ENCODE assay signal across 11 mouse cellular contexts in the genomic region with DNA sequence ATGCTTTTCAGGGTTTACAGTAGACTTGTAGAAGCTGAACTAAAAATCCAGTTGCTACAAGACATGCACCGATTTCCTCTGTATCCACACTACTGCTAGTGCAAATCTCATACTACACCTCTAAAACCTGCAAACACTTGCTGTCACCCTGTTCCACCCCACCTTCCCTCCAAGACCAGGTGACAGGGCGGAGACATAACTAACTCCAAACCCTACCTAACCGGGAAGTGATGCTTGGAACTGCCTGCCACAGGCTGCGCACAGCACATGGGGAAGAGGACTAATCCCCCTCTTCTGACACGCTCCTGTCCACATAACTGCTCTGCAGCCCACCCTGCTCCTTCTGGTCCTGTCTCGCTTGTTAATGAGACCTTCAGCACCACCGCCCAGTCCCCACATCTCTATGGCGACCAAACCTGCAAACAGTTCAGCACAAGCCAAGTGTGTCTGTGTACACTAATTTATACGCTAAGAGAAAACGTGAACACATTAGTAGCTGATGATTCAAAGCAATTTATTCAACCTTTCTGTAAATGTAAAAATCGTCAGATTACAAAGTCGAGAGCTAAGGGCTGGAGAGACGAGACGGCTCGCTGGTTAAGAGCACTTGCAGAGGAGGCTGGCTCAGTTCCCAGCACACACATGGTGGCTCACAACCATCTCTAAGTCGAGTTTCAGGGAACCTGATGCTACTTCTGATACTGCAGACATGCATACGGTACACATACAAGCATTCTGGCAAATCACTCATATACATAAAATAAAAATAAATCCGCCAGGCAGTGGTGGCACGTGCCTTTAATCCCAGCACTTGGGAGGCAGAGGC. TPM values are rescaled to one million over a fixed set of nuclear protein-coding genes. Genes with fewer than 3 reads are reported as not detected.
DNase-seq lines count a peak whose midpoint lies in the region; ATAC-seq and TF ChIP-seq lines count a peak whose summit lies in the region.
"Had no signal": no experiment of that assay in that cellular context is flagged by ENCODE, and none has a peak within 500 bp of the region (broad histone marks: within the 10 kb centered on the region; RNA-seq: fewer than 3 reads in every experiment).

No protein-coding gene starts in this region.

- H3K4me3 ChIP-seq in hindbrain, embryonic 13.5 days = no peak overlapping the region
- no peak overlapping the region for H3K4me3 ChIP-seq in hindbrain, embryonic 10.5 days
- H3K4me3 ChIP-seq in midbrain, embryonic 12.5 days = no peak overlapping the region
- H3K4me3 ChIP-seq in midbrain, embryonic 15.5 days = no peak overlapping the region
- no peak overlapping the region for H3K4me3 ChIP-seq in forebrain, embryonic 16.5 days (replicated peaks; ENCODE audit: low read length)
- H3K4me3 ChIP-seq in gastrocnemius, adult 2 months = no peak overlapping the region

- H3K27ac ChIP-seq in hindbrain, embryonic 13.5 days = peak overlapping the region; percentile 18; the same call in 1 of the 2 replicates
- H3K27ac ChIP-seq in hindbrain, embryonic 10.5 days = no peak overlapping the region
- H3K27ac ChIP-seq in midbrain, embryonic 12.5 days (replicated peaks) = no peak overlapping the region
- H3K27ac ChIP-seq in midbrain, embryonic 15.5 days = no peak overlapping the region
- H3K27ac ChIP-seq in forebrain, embryonic 16.5 days (ENCODE audit: low read length) = no peak overlapping the region
- H3K27ac ChIP-seq in gastrocnemius, adult 2 months = no peak overlapping the region

- WGBS in hindbrain, embryonic 13.5 days = 58% methylated on average over 19 of the region's 19 CpGs
- 84% methylated on average over 19 of the region's 19 CpGs for WGBS in hindbrain, embryonic 10.5 days
- WGBS in midbrain, embryonic 12.5 days = 76% methylated on average over 19 of the region's 19 CpGs
- 60% methylated on average over 19 of the region's 19 CpGs for WGBS in midbrain, embryonic 15.5 days
- WGBS in forebrain, embryonic 16.5 days = 33% methylated on average over 19 of the region's 19 CpGs

- H3K9ac ChIP-seq in hindbrain, embryonic 13.5 days = no peak overlapping the region
- no peak overlapping the region for H3K9ac ChIP-seq in midbrain, embryonic 12.5 days (replicated peaks)
- H3K9ac ChIP-seq in midbrain, embryonic 15.5 days = no peak overlapping the region
- H3K9ac ChIP-seq in forebrain, embryonic 16.5 days (replicated peaks; ENCODE audit: low read depth, low read length) = no peak overlapping the region

- no peaks in the 10 kb centered on the region for H3K9me3 ChIP-seq in hindbrain, embryonic 13.5 days
- no peaks in the 10 kb centered on the region for H3K9me3 ChIP-seq in hindbrain, embryonic 10.5 days
- H3K9me3 ChIP-seq in midbrain, embryonic 12.5 days = no peaks in the 10 kb centered on the region
- H3K9me3 ChIP-seq in midbrain, embryonic 15.5 days = no peaks in the 10 kb centered on the region
- no peaks in the 10 kb centered on the region for H3K9me3 ChIP-seq in forebrain, embryonic 16.5 days (ENCODE audit: control insufficient read depth, low read length)

- no peak for DNase-seq in hindbrain, embryonic 10.5 days (ENCODE audit: low spot score)
- peak; percentile 49 for DNase-seq in right cerebral cortex, postnatal 14 days
- no peak for DNase-seq in gastrocnemius, adult 2 months
- no peak for DNase-seq in kidney, postnatal 4 days
- DNase-seq: heart, adult 18-20 months had no signal

- H3K4me2 ChIP-seq in hindbrain, embryonic 13.5 days = no peak overlapping the region
- no peak overlapping the region for H3K4me2 ChIP-seq in midbrain, embryonic 12.5 days (replicated peaks)
- no peak overlapping the region for H3K4me2 ChIP-seq in midbrain, embryonic 15.5 days
- no peak overlapping the region for H3K4me2 ChIP-seq in forebrain, embryonic 16.5 days (ENCODE audit: low read length)

- ATAC-seq in hindbrain, embryonic 13.5 days (ENCODE audit: low FRiP score) = peak; percentile 53; the same call in 1 of the 2 replicates
- peak; percentile 19; the same call in 1 of the 2 replicates for ATAC-seq in midbrain, embryonic 12.5 days (ENCODE audit: low FRiP score, low read depth)
- ATAC-seq in midbrain, embryonic 15.5 days (replicated peaks) = no peak
- peak; percentile 64 for ATAC-seq in forebrain, embryonic 16.5 days

- no peaks in the 10 kb centered on the region for H3K36me3 ChIP-seq in hindbrain, embryonic 13.5 days
- peaks cover 16% of the 10 kb centered on the region for H3K36me3 ChIP-seq in hindbrain, embryonic 10.5 days
- H3K36me3 ChIP-seq in midbrain, embryonic 12.5 days = no peaks in the 10 kb centered on the region
- no peaks in the 10 kb centered on the region for H3K36me3 ChIP-seq in midbrain, embryonic 15.5 days (replicated peaks)
- no peaks in the 10 kb centered on the region for H3K36me3 ChIP-seq in forebrain, embryonic 16.5 days (ENCODE audit: control insufficient read depth, insufficient read depth)

- no peak for TF ChIP-seq CTCF in gastrocnemius, adult 2 months (IDR thresholded peaks at IDR 0.05)

- peaks cover 44% of the 10 kb centered on the region for H3K4me1 ChIP-seq in hindbrain, embryonic 13.5 days (replicated peaks)
- peaks cover 41% of the 10 kb centered on the region for H3K4me1 ChIP-seq in hindbrain, embryonic 10.5 days (replicated peaks)
- H3K4me1 ChIP-seq in midbrain, embryonic 12.5 days = peaks cover 26% of the 10 kb centered on the region
- peaks cover 16% of the 10 kb centered on the region for H3K4me1 ChIP-seq in midbrain, embryonic 15.5 days
- H3K4me1 ChIP-seq in forebrain, embryonic 16.5 days (replicated peaks; ENCODE audit: control insufficient read depth, insufficient read depth, low read length) = peaks cover 15% of the 10 kb centered on the region

- no peaks in the 10 kb centered on the region for H3K27me3 ChIP-seq in hindbrain, embryonic 13.5 days
- no peaks in the 10 kb centered on the region for H3K27me3 ChIP-seq in hindbrain, embryonic 10.5 days (ENCODE audit: insufficient read depth, poor library complexity, severe bottlenecking)
- H3K27me3 ChIP-seq in midbrain, embryonic 12.5 days = no peaks in the 10 kb centered on the region
- no peaks in the 10 kb centered on the region for H3K27me3 ChIP-seq in midbrain, embryonic 15.5 days (replicated peaks)
- H3K27me3 ChIP-seq in forebrain, embryonic 16.5 days (replicated peaks; ENCODE audit: control insufficient read depth, insufficient read depth, low read length) = no peaks in the 10 kb centered on the region

- intact Hi-C loops in gastrocnemius, adult 2 months (cut with DNase I) = no loop called here

RNA-seq across cellular contexts. Expression of a gene that starts 21.7 kb away (rescaled TPM):
- 56.5 and 59.5 TPM in 2 replicates for polyA plus RNA-seq in hindbrain, embryonic 13.5 days (2015; fragmentation: Nextera tagmentation; extraction: Ambion mirVana)
- polyA plus RNA-seq in hindbrain, embryonic 10.5 days (2016; fragmentation: Nextera tagmentation; extraction: Ambion mirVana) = 59.8 and 65.6 TPM in 2 replicates
- polyA plus RNA-seq in midbrain, embryonic 12.5 days (2016; fragmentation: Nextera tagmentation; extraction: Ambion mirVana) = 78.2 and 81.7 TPM in 2 replicates
- 58.7 and 64.5 TPM in 2 replicates for polyA plus RNA-seq in midbrain, embryonic 15.5 days (2015; fragmentation: Nextera tagmentation; extraction: Ambion mirVana)
- polyA plus RNA-seq in forebrain, embryonic 16.5 days (2015; fragmentation: Nextera tagmentation; extraction: Ambion mirVana) = 59.8 and 60.7 TPM in 2 replicates
- total RNA-seq in gastrocnemius, adult 2 months (2021) = 10 to 100 TPM; 31.1 to 35.9 TPM

RNA-seq across cellular contexts. Expression of a gene that starts 49.9 kb away (rescaled TPM):
- not detected in 2 replicates for polyA plus RNA-seq in hindbrain, embryonic 13.5 days (2015; fragmentation: Nextera tagmentation; extraction: Ambion mirVana)
- not detected in 2 replicates for polyA plus RNA-seq in hindbrain, embryonic 10.5 days (2016; fragmentation: Nextera tagmentation; extraction: Ambion mirVana)
- polyA plus RNA-seq in midbrain, embryonic 12.5 days (2016; fragmentation: Nextera tagmentation; extraction: Ambion mirVana) = not detected in 2 replicates
- 0.99 TPM in 1 of 2 replicates, not detected in the other for polyA plus RNA-seq in midbrain, embryonic 15.5 days (2015; fragmentation: Nextera tagmentation; extraction: Ambion mirVana)
- polyA plus RNA-seq in forebrain, embryonic 16.5 days (2015; fragmentation: Nextera tagmentation; extraction: Ambion mirVana) = not detected in 2 replicates
- 10 to 100 TPM in 1 of 2 experiments, 1 to 10 TPM in 1; 7.9 to 21.0 TPM for total RNA-seq in gastrocnemius, adult 2 months (2021)
- total RNA-seq: left cerebral cortex, postnatal 14 days; MEL had no signal
